Comparison of ENCODE assay signal across 24 mouse cellular contexts in genomic region chr1:165178075-165178474, GRCm38 (mm10). TPM values are rescaled to one million over a fixed set of nuclear protein-coding genes. Genes with fewer than 3 reads are reported as not detected.
"Had no signal": no experiment of that assay in that cellular context is flagged by ENCODE, and none has a peak within 500 bp of the region (broad histone marks: within the 10 kb centered on the region; RNA-seq: fewer than 3 reads in every experiment).

No protein-coding gene starts in this region.

- ATAC-seq: intestine, embryonic 15.5 days; liver, postnatal 0 days had no signal

- H3K9me3 ChIP-seq: intestine, embryonic 15.5 days; kidney, embryonic 15.5 days; limb, embryonic 10.5 days; limb, embryonic 13.5 days had no signal

- H3K4me3 ChIP-seq: intestine, embryonic 15.5 days; kidney, embryonic 15.5 days; left cerebral cortex, adult 2 months; limb, embryonic 10.5 days; limb, embryonic 13.5 days had no signal

- H3K4me2 ChIP-seq: intestine, embryonic 15.5 days; kidney, embryonic 15.5 days; limb, embryonic 13.5 days; midbrain, embryonic 11.5 days had no signal

- H3K9ac ChIP-seq: intestine, embryonic 15.5 days; kidney, embryonic 15.5 days; limb, embryonic 13.5 days; liver, embryonic 14.5 days; liver, postnatal 0 days had no signal

- H3K4me1 ChIP-seq: intestine, embryonic 15.5 days; kidney, embryonic 15.5 days had no signal

- H3K36me3 ChIP-seq: intestine, embryonic 15.5 days had no signal

- H3K27ac ChIP-seq: intestine, embryonic 15.5 days; kidney, embryonic 15.5 days; left cerebral cortex, adult 2 months; limb, embryonic 10.5 days; limb, embryonic 13.5 days; liver, embryonic 14.5 days had no signal

- H3K27me3 ChIP-seq: intestine, embryonic 15.5 days; kidney, embryonic 15.5 days; limb, embryonic 13.5 days had no signal

- DNase-seq: kidney, adult 11 months; kidney, adult 8-10 months; kidney, postnatal 10 days; kidney, postnatal 36 days; layer of hippocampus, postnatal 36 days; liver; liver, postnatal 0 days; lung, postnatal 4 days; midbrain, embryonic 14.5 days; thymus, postnatal 25 days had no signal

RNA-seq across cellular contexts. Expression of gene Tbx19, which starts 17.5 kb away (rescaled TPM):
- total RNA-seq: layer of hippocampus, adult 8-10 months; layer of hippocampus, postnatal 10 days; layer of hippocampus, postnatal 36 days; left cerebral cortex, adult 2 months; left cerebral cortex, postnatal 10 days; megakaryocyte-erythroid progenitor cell, adult 5-6 weeks; midbrain, postnatal 0 days had no signal
- polyA plus RNA-seq: intestine, embryonic 15.5 days; limb, embryonic 10.5 days; limb, embryonic 13.5 days; midbrain, embryonic 11.5 days; midbrain, embryonic 14.5 days; neural tube, embryonic 11.5 days; neural tube, embryonic 14.5 days had no signal
